Mouse (Mus musculus) ovary, postnatal 10 days (tissue): ENCODE measurements around the gene Sult3a1.
"Not testable (repeated sequence)": the region's sequence is repeated elsewhere in the genome, so short reads cannot be mapped to it uniquely, and the experiment has no call there.

ENCODE experiments used
- DNase-seq: peaks from one replicate; pipeline ENCODE4 v3.0.0; 2022; ENCODE audit warnings: low spot score

Sult3a1 gene

DNA sequence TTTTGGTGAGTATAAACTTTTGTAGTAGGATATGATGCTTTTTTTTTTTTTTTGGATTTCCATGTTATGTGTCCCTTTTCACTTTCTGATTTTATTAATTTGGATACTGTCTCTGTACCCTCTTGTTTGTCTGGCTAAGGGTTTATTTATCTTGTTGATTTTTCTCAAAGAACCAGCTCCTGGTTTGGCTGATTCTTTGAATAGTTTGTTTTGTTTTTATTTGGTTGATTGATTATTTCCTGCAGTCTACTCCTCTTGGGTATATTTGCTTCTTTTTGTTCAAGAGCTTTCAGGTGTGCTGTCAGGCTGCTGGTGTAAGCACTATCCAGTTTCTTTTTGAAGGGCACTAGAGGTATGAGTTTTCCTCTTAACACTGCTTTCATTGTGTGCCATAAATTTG is at the start of gene Sult3a1:
TSS of gene Sult3a1 (plus strand) at position 301 of the 400 bp plus-strand sequence.
- DNase-seq, result no peak

DNA sequence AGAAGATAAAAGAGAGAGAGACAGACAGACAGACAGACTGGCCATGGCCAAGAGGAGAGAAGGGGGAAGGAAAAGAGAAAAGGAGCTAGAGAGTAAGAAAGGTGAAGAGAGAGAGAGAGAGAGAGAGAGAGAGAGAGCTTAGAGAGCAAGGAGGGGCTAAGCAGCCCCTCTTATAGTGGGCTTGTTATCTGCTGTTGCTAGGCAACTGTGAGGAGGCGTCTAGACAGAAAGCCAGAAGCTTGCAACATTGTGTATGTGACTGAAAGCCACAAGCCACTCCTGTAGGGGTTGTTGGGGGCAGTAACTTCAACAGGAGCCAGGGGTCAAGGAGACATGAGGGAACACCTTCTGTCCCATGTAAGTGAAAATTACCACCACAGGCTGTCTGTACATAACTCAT is 45.7 kb upstream of the Sult3a1 start:
- DNase-seq, result no peak

DNA sequence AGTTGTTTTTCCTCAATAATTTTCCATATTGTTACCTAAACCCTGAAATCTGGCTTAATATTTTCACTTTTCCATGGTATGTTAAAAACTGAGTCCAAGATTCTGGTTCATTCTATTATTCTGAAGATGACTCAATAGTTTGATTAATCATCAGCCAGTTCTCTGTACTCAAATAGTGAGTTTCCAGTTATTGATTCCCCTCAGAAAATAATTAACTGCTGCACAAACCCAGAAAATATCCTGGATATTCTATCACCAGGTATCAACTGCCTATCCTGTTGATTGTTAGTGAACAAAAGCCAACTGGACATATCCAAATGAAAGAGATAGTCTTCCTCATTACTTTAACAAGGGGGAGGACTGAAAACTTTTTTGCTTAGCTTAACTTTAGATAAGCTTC is 43.3 kb upstream of the Sult3a1 start:
- no peak for DNase-seq

DNA sequence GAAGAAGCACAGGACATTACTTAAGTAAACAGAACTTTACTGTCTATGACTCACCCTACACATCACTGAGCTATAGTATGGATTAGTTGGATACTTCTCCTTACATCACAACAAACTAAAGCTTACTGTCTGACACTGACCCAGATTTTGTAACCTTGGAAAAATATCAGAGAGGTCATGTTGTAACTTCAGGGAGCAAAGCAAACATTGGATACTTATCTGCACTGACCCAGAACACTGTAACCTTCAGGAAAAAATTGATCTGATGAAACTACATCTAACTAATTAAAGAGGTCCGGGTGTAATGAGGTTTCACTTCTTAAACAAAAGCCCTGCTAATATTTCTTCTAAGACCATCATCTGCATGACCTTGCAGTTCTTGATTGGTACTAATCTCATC is 40.6 kb upstream of the Sult3a1 start:
- no peak for DNase-seq

DNA sequence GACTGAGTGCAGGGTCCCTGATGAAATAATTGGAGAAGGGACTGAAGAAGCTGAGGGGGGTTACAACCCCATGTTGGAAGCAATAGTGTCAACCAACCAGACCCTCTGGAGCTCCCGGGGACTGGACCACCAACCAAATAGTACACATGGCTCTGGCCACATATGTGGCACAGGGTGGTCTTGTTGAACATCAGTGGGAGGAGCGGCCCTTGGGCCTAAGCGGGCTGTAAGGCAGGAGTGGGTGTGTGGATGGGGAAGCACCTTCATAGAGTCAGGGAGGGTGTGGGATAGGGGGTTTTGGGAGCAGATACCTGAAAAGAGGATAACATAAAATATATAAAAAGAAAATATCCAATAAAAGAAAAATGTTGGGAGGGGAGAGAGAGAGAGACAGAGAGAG is 36.6 kb upstream of the Sult3a1 start:
- DNase-seq, result no peak

DNA sequence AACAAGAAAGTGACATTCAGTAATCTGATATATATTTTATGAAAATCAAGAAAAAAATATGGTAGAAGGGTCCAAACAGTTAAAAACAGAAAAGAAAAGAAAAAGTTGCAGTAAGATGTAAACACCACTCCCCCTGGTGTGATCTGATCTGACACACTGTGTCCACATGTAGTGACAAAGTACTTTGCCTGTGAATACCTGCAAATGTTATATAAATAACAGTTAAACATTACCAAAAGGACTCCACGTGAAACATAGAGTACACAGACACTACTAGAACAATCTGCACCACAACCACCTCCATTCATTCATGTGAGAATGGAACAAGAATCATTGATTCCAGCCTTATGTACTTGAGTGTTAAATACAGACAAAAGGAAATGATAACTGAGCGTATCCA is 8.5 kb downstream of the Sult3a1 start:
- DNase-seq, result no peak

DNA sequence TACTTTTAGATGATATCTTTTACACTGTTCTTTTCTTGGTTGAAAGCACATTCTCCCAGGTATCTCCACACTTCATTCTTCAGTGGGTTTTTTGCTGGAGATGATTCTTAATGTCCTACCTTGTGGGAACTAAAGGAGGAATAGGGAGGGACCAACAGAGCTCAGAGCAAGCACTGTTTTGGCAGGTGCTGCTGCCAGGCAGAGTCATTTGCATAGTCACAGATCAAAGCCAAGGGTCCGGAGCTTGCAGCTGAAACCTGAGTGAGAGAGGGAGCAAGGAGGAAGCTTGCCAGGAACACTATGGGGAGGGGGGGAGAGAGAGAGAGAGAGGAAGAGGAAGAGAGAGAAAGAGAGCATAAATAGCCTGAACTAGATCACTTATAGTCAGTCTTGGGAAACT is 12.9 kb downstream of the Sult3a1 start:
- no peak for DNase-seq

DNA sequence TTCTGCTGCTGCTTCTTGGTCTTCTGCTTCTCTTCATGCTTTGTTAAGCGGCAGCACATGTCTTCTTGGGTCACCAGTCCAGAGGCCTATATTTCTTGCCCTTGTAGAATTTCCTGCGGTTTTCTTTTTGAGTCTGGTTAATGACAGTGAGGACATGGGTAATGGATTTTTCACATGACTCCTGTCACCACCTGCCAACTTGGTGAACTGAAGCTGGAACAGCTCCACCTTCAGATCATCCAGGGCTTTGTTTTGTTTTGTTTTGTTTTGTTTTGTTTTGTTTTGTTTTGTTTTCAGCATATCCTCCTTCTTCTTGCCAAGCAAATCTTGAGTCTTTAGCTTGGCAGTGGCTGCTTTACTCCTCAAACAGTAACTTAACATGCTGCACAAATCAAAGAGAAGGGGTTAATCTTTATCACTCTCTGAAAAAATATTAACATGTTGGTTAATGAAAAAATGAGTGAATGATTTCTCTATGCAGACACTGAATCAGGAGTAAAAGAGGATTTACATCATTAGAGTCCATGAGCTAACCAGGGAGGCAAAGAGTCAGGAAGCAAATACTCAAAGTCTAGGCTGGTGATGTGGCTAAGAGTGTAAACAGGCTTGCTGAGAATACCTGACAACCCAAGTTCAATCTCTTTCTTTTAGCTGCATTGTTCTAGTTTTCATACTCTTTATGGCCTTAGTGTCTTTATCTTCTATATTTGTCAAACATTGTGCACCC is 15.3 kb downstream of the Sult3a1 start:
- no peak for DNase-seq

DNA sequence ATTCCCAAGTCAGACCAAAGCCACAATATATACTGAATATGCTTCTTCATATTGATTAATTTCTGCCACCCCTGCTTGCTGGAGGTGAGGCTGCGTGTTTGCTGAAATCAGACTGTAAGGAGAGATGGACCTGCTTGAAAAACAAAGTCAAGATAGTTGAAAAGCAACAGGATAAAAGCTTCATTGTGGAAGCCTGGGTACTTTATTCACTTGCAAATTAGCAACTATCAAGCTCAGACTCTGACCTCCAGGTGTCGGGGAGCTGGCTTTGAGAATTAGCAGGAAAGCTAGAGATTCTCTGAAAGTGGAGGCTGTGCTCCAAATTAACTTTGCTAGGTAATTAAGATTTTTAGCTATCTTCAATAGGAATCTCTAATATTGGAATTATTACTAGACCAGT is 24.9 kb downstream of the Sult3a1 start:
- DNase-seq, result not testable (repeated sequence)

DNA sequence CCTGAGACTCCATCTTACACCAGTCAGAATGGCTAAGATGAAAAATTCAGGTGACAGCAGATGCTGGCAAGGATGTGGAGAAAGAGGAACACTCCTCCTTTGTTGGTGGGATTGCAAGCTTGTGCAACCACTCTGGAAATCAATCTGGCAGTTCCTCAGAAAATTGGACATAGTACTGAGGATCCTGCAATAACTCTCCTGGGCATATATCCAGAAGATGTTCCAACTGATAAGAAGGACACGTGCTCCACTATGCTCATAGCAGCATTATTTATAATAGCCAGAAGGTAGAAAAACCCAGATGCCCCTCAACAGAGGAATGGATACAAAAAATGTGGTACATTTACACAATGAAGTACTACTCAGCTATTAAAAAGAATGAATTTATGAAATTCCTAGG is 44.0 kb downstream of the Sult3a1 start:
- not testable (repeated sequence) for DNase-seq

DNA sequence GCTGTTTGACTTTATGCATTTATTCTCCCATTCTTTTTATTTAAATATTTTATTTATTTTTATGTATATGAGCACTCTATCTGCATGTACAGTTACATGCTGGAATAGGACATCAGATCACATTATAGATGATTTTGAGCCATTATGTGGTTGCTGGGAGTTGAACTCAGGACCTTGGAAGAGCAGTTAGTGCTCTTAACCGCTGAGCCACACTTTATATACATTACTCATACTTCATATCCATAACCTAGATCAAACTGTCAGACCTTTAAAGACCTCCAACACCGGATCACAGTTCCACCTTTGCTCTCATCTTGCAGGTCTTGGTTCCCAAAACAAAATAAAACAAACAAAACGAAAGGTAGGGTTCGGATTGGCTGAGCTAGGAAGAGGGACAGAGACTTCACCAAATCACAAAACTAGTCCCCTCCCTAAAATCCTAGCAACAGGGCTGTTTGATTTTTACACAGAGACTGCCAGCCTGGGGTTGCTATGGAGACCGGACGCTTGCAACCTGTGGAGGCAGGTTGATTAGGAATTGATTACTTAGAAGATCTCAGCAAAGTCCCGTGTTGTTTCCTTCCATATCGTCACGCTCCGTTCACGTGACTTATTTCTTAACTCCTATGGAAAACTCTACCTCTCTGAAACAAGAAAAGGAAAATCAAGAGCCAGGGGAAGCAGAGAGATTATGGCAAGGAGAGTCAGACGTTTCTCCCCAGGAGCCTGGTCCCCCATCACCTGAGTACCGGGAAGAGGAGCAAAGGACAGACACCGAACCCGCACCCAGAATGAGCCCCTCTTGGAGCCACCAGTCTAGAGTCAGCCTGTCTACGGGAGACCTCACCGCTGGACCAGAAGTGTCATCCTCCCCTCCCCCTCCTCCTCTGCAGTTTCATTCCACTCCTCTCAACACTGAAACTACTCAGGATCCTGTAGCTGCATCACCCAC is 47.3 kb downstream of the Sult3a1 start, which contains the start of gene Rsph4a:
TSS of gene Rsph4a (plus strand) at position 582 of the 952 bp plus-strand sequence.
- peak; percentile 6 for DNase-seq

DNA sequence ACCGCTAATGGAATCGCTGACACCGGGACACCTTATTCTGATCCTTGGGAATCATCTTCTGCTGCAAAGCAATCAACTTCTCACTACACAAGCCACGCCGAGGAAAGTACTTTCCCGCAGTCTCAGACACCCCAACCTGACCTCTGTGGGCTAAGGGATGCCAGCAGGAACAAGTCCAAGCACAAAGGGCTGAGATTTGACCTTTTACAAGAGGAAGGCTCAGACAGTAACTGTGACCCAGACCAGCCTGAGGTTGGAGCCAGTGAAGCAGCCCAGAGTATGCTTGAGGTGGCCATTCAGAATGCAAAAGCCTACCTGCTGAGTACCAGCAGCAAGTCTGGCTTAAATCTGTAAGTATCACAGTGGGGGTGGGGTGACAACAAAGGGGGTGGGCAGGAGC is 48.0 kb downstream of the Sult3a1 start:
- peak; percentile 1 for DNase-seq
